Mouse (Mus musculus) lung, postnatal 0 days (tissue): Measurements from ENCODE around the gene Klk1b4.

Source experiments
- CTCF ChIP-seq: IDR thresholded peaks from 2 replicates; pipeline ENCODE4 v1.5.1; 2016; ENCODE audit warnings: antibody characterized with exemption, mild to moderate bottlenecking
- EP300 ChIP-seq: IDR thresholded peaks from 2 replicates; pipeline ENCODE4 v1.6.1; 2016; ENCODE audit warnings: antibody characterized with exemption, mild to moderate bottlenecking, control low read depth

DNA sequence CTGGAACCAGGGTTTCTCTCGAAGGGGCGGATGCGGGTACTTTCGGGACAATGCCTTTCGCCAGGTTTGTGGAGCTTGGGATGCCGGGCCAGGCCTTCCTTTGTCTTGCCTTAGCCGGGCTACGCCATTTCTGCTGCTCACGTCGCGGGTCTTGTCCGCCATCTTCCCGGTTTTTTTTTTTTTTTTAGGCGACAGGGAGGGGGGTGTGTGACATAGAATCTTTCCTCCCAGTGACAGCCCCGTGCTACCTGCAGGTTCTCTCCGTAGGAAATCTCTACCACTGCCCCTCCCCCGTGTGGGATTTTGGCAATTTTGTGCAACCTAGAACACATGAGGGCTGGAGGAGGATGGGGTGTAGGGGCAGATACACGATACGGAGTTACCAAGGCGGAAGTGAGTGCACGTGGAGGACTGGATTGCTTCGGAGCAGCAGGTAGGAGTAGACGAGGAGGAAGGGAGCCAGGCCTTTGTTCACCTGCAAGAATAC, 39.8 kb downstream of the Klk1b4 start:
- TF ChIP-seq CTCF (no peak), EP300 (no peak)
